Mouse (Mus musculus) bone marrow macrophage, adult 2 months (primary cell): Measurements from ENCODE around the gene Syn3.

Experiments
- CTCF ChIP-seq: IDR thresholded peaks from 2 replicates; pipeline ENCODE4 v1.5.1; 2012; ENCODE audit warnings: low read depth, mild to moderate bottlenecking, low read length, moderate library complexity
- POLR2A ChIP-seq: IDR thresholded peaks from 2 replicates; pipeline ENCODE4 v1.6.1; 2012; ENCODE audit warnings: mild to moderate bottlenecking, low read depth, low read length, borderline replicate concordance

DNA sequence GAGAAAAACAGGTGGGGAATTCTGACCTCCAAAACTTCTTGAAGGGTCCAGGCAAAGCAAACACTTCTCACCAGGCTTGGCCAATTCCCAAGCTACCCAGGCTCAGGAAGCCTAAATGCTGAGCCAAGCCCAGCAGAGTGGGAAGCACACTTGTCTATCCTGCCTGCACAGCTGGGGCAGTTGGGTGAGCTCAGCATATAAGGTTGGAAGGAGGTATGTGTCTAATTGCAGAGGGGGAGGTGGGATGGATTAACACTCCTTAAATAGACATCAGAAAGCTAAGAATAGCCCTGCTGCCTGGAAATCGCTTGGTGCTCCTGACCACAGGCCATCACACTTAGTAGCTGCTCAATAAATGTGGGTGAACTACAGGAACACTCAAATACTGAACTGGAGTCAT is 185.2 kb downstream of the Syn3 start:
- no peak for TF ChIP-seq CTCF
- no peak for TF ChIP-seq POLR2A
